Mouse (Mus musculus) layer of hippocampus, postnatal 14 days (tissue): ENCODE measurements around the gene Pus10. TPM values are rescaled to one million over a fixed set of nuclear protein-coding genes. Genes with fewer than 3 reads are reported as not detected.

Experiments
- DNase-seq, 2 experiments: peaks; one replicate each; pipeline ENCODE4 v3.0.0; 2021 to 2022; ENCODE audit warnings: low spot score in 2 of 2, mixed read lengths in 1 of 2
- long read RNA-seq, 2 experiments: library from polyadenylated mRNA; stranded (forward); transcript quantifications; one replicate each; pipeline ENCODE4 v2.0.0; 2021
- total RNA-seq, 2 experiments: library from RNA; stranded (reverse); gene quantifications; 2 replicates each; pipeline ENCODE4 v1.2.3; 2021

The Pus10 gene
- 10 to 100 TPM; 12.2 to 19.5 TPM for total RNA-seq
- long read RNA-seq, experiment 1, partial matches to known transcripts, result 0 of 6 reads
- long read RNA-seq, experiment 1, other reads (novel, unspliced or antisense), result 5 of 6 reads
- long read RNA-seq, experiment 2, partial matches to known transcripts, result 1 of 8 reads
- long read RNA-seq, experiment 2, other reads (novel, unspliced or antisense), result 3 of 8 reads

- no peak for DNase-seq
Observed at GRCm38 (mm10) chr11:23665311-23665786, at the start of gene Pus10. TSS of gene Pus10 (plus strand) at chr11:23665674.

GRCm38 (mm10) chr11:23618995-23619394 lies 46.5 kb upstream of the Pus10 start:
- DNase-seq, result no peak

- no peak for DNase-seq
Observed at GRCm38 (mm10) chr11:23630664-23631063, 34.8 kb upstream of the Pus10 start.

GRCm38 (mm10) chr11:23632945-23633878 lies 32.3 kb upstream of the Pus10 start, which contains the start of gene 0610010F05Rik:
TSS of gene 0610010F05Rik (minus strand) at chr11:23633639.
- peak; percentile 74 to 80 for DNase-seq

GRCm38 (mm10) chr11:23633879-23634215 lies 31.6 kb upstream of the Pus10 start:
- DNase-seq, result no peak

GRCm38 (mm10) chr11:23634573-23634972 lies 30.9 kb upstream of the Pus10 start:
- DNase-seq, result no peak

GRCm38 (mm10) chr11:23647431-23647830 lies 18.0 kb upstream of the Pus10 start:
- no peak for DNase-seq

- DNase-seq, result no peak
Observed at GRCm38 (mm10) chr11:23647835-23648234, 17.6 kb upstream of the Pus10 start.

- DNase-seq, result no peak
Observed at GRCm38 (mm10) chr11:23653666-23654065, 11.8 kb upstream of the Pus10 start.

- DNase-seq, result no peak
Observed at GRCm38 (mm10) chr11:23657791-23658190, 7.7 kb upstream of the Pus10 start.

- DNase-seq, result no peak
Observed at GRCm38 (mm10) chr11:23664232-23664631, 1.2 kb upstream of the Pus10 start.

- peak; percentile 92 to 94 for DNase-seq
Observed at GRCm38 (mm10) chr11:23665798-23666501, 476 bp downstream of the Pus10 start, which contains the start of gene Pex13. TSS of gene Pex13 (minus strand) at chr11:23665959.

- DNase-seq, result no peak
Observed at GRCm38 (mm10) chr11:23666526-23666925, 1.1 kb downstream of the Pus10 start.

GRCm38 (mm10) chr11:23667128-23667527 lies 1.7 kb downstream of the Pus10 start:
- DNase-seq, result no peak

- DNase-seq, result no peak
Observed at GRCm38 (mm10) chr11:23672256-23672749, 6.8 kb downstream of the Pus10 start.

- no peak for DNase-seq
Observed at GRCm38 (mm10) chr11:23676100-23676499, 10.6 kb downstream of the Pus10 start.

- DNase-seq, result peak; percentile 17 to 71
Observed at GRCm38 (mm10) chr11:23679044-23679642, 13.7 kb downstream of the Pus10 start.

- DNase-seq, result no peak
Observed at GRCm38 (mm10) chr11:23680435-23680950, 15.0 kb downstream of the Pus10 start.

- DNase-seq, result no peak
Observed at GRCm38 (mm10) chr11:23682561-23682960, 17.1 kb downstream of the Pus10 start.

GRCm38 (mm10) chr11:23686671-23687070 lies 21.2 kb downstream of the Pus10 start:
- DNase-seq, result no peak

- no peak for DNase-seq
Observed at GRCm38 (mm10) chr11:23688060-23688459, 22.6 kb downstream of the Pus10 start.
